Mouse (Mus musculus) G1E (cell line): Measurements from ENCODE around the gene Bola3.

Experiments
- CTCF ChIP-seq: IDR thresholded peaks from 2 replicates; pipeline ENCODE4 v1.5.1; 2012; ENCODE audit warnings: low read depth, low read length, inconsistent platforms, mixed read lengths
- GATA1 ChIP-seq: IDR thresholded peaks from 2 replicates; pipeline ENCODE4 v1.6.1; 2012; ENCODE audit warnings: borderline replicate concordance, low read length, inconsistent platforms, mixed read lengths

GRCm38 (mm10) chr6:83301294-83301693 lies 47.7 kb upstream of the Bola3 start:
- TF ChIP-seq CTCF (no peak), GATA1 (no peak)
